Mouse (Mus musculus) forebrain, postnatal 0 days (tissue): ENCODE measurements around the gene Wfdc6b. TPM values are rescaled to one million over a fixed set of nuclear protein-coding genes. Genes with fewer than 3 reads are reported as not detected.
A peak's percentile ranks its signal among the peaks of the same experiment; 100 is the strongest.

Source experiments
- ATAC-seq: fragments of 200-750 bp; cut with Nextera tagmentation; 2 replicates; pipeline ENCODE4 v1.8.0; 2017; ENCODE audit warnings: mild to moderate bottlenecking, moderate library complexity
- DNase-seq: peaks from one replicate; pipeline ENCODE4 v3.0.0-alpha.2; 2015
- H3K27ac ChIP-seq: fragments of 300-500 bp; sonication (generic); 2 replicates; pipeline ENCODE4 v1.5.1; 2014; ENCODE audit warnings: low read depth, mild to moderate bottlenecking, antibody characterized with exemption, low read length, moderate library complexity, mixed read lengths
- H3K27me3 ChIP-seq: fragments of 300-500 bp; sonication (generic); 2 replicates; pipeline ENCODE4 v1.6.1; 2014; ENCODE audit warnings: mild to moderate bottlenecking, low read length, mixed read lengths; ENCODE audit not compliant: insufficient read depth
- H3K36me3 ChIP-seq: fragments of 300-500 bp; sonication (generic); 2 replicates; pipeline ENCODE4 v1.6.1; 2014; ENCODE audit warnings: mild to moderate bottlenecking, moderate library complexity; ENCODE audit not compliant: insufficient read depth
- H3K4me1 ChIP-seq: fragments of 300-500 bp; sonication (generic); 2 replicates; pipeline ENCODE4 v1.6.1; 2014; ENCODE audit warnings: antibody characterized with exemption; ENCODE audit not compliant: insufficient read depth
- H3K4me2 ChIP-seq: fragments of 300-500 bp; sonication (generic); 2 replicates; pipeline ENCODE4 v1.6.1; 2014; ENCODE audit warnings: low read depth, mild to moderate bottlenecking, moderate library complexity
- H3K4me3 ChIP-seq: fragments of 300-500 bp; sonication (generic); 2 replicates; pipeline ENCODE4 v1.5.1; 2014; ENCODE audit warnings: low read depth, low read length, mixed read lengths
- H3K9ac ChIP-seq: fragments of 300-500 bp; sonication (generic); 2 replicates; pipeline ENCODE4 v1.6.1; 2014; ENCODE audit warnings: mild to moderate bottlenecking
- H3K9me3 ChIP-seq: fragments of 300-500 bp; sonication (generic); 2 replicates; pipeline ENCODE4 v1.6.1; 2016; ENCODE audit warnings: low read length
- CTCF ChIP-seq: sonication (generic); IDR thresholded peaks from 2 replicates; pipeline ENCODE4 v1.5.1; 2016; ENCODE audit warnings: antibody characterized with exemption, control low read depth, low read depth
- WGBS: fragments of 180-500 bp; shearing (Covaris S2); extraction: QIAGEN DNeasy Blood & Tissue Kit; methylation state at CpG from one replicate; pipeline ENCODE4 v1.1.7; 2014; 5-methylcytosine and 5-hydroxymethylcytosine counted together
- polyA plus RNA-seq: library from polyadenylated mRNA; unstranded; fragments of >200 nt; fragmentation: Nextera tagmentation; extraction: Ambion mirVana; gene quantifications from 2 replicates; pipeline ENCODE4 v1.2.1, GENCODE M21; 2015
- total RNA-seq: library from RNA; depleted of rRNA; stranded (reverse); fragments of >200 nt; gene quantifications from 2 replicates; pipeline ENCODE4 v1.2.3, GENCODE M21; 2014; rRNA removed

Wfdc6b gene
- total and polyA plus RNA-seq, 2 experiments from 2014 or later: not detected

DNA sequence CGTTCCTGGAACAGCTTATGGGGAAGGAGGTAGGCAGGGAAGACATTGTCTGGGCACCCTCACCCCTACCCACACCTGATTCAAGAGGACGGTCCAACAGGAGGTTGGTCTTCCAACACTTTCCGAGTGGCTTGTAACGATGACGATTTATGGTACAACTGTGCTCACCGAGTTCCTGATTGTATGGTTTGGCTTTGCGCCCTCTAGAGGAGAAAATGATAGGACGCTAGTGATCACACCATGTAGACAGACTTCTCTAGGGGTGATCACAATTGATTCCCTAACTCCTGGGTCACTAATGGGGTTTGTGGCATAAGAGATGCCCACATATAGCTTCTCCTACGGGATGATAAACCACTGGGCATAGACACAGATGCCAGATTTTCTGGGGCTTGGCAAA, 21.9 kb downstream of the Wfdc6b start:
- Histone ChIP-seq H3K27me3 (no peaks in the 10 kb centered on the region), H3K9ac (no peak overlapping the region), H3K4me3 (no peak overlapping the region), H3K36me3 (no peaks in the 10 kb centered on the region), H3K4me2 (no peak overlapping the region), H3K4me1 (no peaks in the 10 kb centered on the region), H3K27ac (no peak overlapping the region), H3K9me3 (no peaks in the 10 kb centered on the region)
- TF ChIP-seq CTCF: no peak
- DNase-seq (no peak), ATAC-seq (no peak)
- WGBS: 82% methylated on average over 9 of the region's 9 CpGs

DNA sequence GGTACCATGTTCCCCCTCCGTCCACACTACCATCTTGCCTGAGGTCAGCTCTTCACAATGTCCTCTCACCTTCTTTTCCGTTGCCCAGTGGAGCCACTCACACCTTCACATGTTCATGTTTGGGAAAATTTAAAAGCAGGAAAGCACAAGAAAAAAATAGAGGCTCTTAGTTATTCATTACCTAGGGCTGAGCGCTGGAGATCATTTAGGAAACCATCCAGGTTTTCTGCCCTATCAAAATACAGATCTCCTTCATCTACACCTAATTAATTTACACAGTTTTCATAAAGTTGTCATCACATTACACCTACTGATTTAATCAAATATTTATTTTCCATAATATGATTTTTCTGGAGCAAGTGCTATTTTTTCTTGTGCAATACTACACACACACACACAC, 25.4 kb downstream of the Wfdc6b start, which contains the start of gene Wfdc16:
TSS of gene Wfdc16 (minus strand) at position 101 of the 400 bp plus-strand sequence.
- Histone ChIP-seq H3K4me3 (no peak within 1 kb of the TSS), H3K36me3 (no peaks in the 10 kb centered on the region), H3K27me3 (no peaks in the 10 kb centered on the region), H3K4me2 (no peak within 1 kb of the TSS), H3K9me3 (no peaks in the 10 kb centered on the region), H3K9ac (no peak within 1 kb of the TSS), H3K27ac (no peak within 1 kb of the TSS), H3K4me1 (no peaks in the 10 kb centered on the region)
- TF ChIP-seq CTCF: no peak
- ATAC-seq: no peak
- WGBS: 84% methylated on average over 3 of the region's 3 CpGs
- no peak for DNase-seq

DNA sequence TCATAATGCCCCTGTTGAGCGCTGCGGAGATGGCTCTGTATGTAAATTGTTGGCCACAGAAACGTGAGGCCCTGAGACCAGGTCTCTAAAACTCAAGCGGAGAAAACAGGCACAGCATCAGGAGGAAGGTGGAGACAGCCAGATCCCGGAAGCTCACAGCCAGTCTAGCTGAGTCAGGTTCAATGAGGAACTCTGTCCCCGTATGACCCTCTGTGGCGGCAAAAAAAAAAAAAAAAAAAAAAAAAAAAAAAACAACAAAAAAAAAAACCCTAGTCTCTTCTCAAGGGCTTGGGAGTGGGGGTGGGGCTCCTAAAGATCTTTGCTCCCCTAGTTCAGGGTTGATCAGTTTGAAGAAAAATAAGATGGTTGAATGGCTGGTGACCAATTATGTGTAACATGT, 27.8 kb downstream of the Wfdc6b start:
- no peak overlapping the region for H3K9ac ChIP-seq
- DNase-seq (no peak), ATAC-seq (no peak)
- H3K4me3 ChIP-seq: no peak overlapping the region
- no peak overlapping the region for H3K4me2 ChIP-seq
- no peaks in the 10 kb centered on the region for H3K27me3 ChIP-seq
- 64% methylated on average over 7 of the region's 7 CpGs for WGBS
- no peak overlapping the region for H3K27ac ChIP-seq
- no peaks in the 10 kb centered on the region for H3K9me3 ChIP-seq
- H3K36me3 ChIP-seq: no peaks in the 10 kb centered on the region
- no peak for TF ChIP-seq CTCF
- H3K4me1 ChIP-seq: no peaks in the 10 kb centered on the region

DNA sequence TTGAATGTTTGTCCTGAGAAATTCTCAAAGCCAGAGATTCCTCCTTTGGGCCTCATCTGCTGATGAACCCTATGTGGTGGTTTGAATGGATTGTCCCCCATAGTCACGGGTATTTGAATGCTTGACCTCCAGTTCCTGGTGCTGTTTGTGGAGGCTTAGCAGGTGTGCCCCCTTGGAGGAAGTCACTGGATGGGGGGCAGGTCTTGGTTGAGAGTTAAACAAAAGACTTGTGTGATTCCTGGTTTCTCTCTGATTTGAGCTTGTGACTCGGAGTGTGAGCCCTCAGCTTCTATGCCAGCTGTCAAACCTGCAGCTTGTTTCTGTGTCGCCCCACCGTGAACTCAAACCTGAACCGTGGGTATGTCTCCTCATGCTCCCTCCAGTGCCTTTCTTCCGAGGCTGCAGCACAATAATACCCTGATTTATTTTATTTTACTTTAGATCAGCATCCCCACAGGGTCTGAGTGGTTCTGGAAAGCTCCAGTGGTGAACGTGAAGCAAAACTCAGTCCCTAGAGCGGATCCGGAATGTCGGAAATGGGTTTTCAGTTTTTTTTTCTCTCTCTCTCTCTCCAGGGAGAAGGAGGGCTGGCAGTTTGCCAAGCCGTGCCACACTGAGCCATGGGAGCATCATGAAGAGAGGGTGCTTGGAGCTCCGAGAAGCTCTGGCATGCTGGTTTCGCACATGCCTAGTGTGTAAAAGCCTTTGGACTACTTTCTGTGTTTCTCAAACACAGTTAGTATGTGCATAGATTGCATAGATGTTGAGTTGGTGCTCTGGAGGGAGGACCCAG, 28.8 kb downstream of the Wfdc6b start:
- no peaks in the 10 kb centered on the region for H3K36me3 ChIP-seq
- WGBS: 55% methylated on average over 13 of the region's 13 CpGs
- H3K9ac ChIP-seq: no peak overlapping the region
- ATAC-seq (no peak), DNase-seq (peak; percentile 36)
- H3K4me2 ChIP-seq: no peak overlapping the region
- no peaks in the 10 kb centered on the region for H3K4me1 ChIP-seq
- TF ChIP-seq CTCF: no peak
- no peaks in the 10 kb centered on the region for H3K27me3 ChIP-seq
- H3K9me3 ChIP-seq: no peaks in the 10 kb centered on the region
- H3K4me3 ChIP-seq: no peak overlapping the region
- H3K27ac ChIP-seq: no peak overlapping the region

DNA sequence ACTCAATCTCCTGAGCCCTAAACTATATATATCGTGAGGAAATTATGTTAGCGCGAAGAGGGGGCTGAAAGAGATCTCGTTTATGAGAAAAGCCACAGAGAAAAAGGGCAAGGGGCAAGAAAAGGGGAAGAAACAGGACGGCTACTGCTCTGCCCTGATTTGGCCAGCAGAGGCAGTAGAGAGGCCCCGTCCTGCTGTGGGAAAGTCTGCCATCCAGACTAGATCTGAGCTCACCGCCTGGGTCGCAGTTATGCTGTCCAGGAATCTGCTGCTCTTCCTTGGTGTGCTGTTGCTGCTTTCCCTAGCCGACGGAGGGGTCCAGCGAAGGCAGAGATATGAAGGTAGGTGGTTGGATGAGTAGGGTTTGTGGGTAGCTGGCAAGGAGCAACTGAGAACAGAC, 42.5 kb downstream of the Wfdc6b start, which contains the start of gene Wfdc10:
TSS of gene Wfdc10 (plus strand) at position 189 of the 400 bp plus-strand sequence.
- WGBS: 20% methylated on average over 11 of the region's 11 CpGs
- DNase-seq (peak; percentile 42), ATAC-seq (no peak)
- Histone ChIP-seq H3K27ac (no peak within 1 kb of the TSS), H3K36me3 (no peaks in the 10 kb centered on the region), H3K4me3 (no peak within 1 kb of the TSS), H3K4me2 (no peak within 1 kb of the TSS), H3K9ac (no peak within 1 kb of the TSS), H3K9me3 (no peaks in the 10 kb centered on the region), H3K4me1 (no peaks in the 10 kb centered on the region), H3K27me3 (no peaks in the 10 kb centered on the region)
- peak; percentile 77 for TF ChIP-seq CTCF

DNA sequence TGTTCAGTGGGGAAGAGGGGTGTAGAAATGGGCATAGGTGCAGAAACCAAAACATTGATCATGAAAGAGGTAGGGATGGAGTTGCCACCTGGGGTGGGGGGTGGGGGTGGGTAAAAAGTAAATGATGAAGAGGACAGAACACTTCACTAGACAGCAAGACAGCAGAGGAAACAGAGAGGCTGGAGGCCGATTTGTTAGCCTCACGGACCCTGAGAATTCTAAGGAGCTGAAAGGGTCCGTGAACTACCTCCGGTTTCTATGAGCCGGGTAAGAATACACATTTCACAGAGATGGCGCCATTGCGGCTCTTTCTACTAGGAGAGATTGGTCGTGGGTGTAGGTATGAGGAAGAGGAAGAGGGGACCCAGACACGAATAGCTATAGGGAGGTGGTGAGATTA, 43.2 kb downstream of the Wfdc6b start, which contains the start of gene Wfdc9:
TSS of gene Wfdc9 (minus strand) at position 101 of the 400 bp plus-strand sequence.
- 79% methylated on average over 9 of the region's 9 CpGs for WGBS

DNA sequence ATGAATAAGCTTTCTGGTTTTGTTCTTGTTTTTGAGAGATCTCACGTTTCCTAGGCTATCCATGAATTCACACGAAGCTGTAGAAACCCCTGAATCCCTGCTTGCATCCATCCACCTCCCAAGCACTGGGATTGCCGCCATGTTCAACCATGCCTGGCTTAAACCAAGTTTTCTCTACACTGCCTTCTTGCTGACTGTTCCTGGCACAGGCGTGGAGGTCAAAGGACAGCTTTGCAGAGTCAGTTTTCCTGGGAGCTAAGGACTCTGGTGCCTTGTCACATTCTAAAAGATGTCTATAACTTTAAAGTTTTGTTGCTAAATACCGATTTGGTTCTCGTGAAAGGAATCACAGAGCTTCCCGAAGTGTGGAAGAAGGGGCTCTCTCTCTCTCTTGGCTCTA, 51.5 kb downstream of the Wfdc6b start:
- no peaks in the 10 kb centered on the region for H3K4me1 ChIP-seq
- H3K9ac ChIP-seq: no peak overlapping the region
- H3K4me2 ChIP-seq: no peak overlapping the region
- no peak for DNase-seq
- no peaks in the 10 kb centered on the region for H3K36me3 ChIP-seq
- no peak overlapping the region for H3K27ac ChIP-seq
- H3K4me3 ChIP-seq: no peak overlapping the region
- no peaks in the 10 kb centered on the region for H3K9me3 ChIP-seq
- 82% methylated on average over 7 of the region's 7 CpGs for WGBS
- no peak for ATAC-seq
- no peaks in the 10 kb centered on the region for H3K27me3 ChIP-seq
- no peak for TF ChIP-seq CTCF

More for the DNA sequence above, 43.2 kb downstream of the Wfdc6b start, which contains the start of gene Wfdc9:
- H3K4me2 ChIP-seq: no peak within 1 kb of the TSS
- H3K9me3 ChIP-seq: no peaks in the 10 kb centered on the region
- no peaks in the 10 kb centered on the region for H3K36me3 ChIP-seq
- no peaks in the 10 kb centered on the region for H3K4me1 ChIP-seq
- H3K9ac ChIP-seq: no peak within 1 kb of the TSS
- ATAC-seq (no peak), DNase-seq (no peak)
- H3K4me3 ChIP-seq: no peak within 1 kb of the TSS
- H3K27me3 ChIP-seq: no peaks in the 10 kb centered on the region
- no peak within 1 kb of the TSS for H3K27ac ChIP-seq
- no peak for TF ChIP-seq CTCF

Other genes with a start within 250 kb of the Wfdc6b start
Only the 30 nearest of the 33 such genes appear.
- gene Rbpjl, start 210.4 kb upstream of the Wfdc6b start, total RNA-seq: 0.46 TPM in 1 of 2 replicates, not detected in the other
- gene Rbpjl, start 210.4 kb upstream of the Wfdc6b start, polyA plus RNA-seq: 0.17 and 0.33 TPM in 2 replicates
- gene Matn4, start 208.4 kb upstream of the Wfdc6b start, total RNA-seq: 6.2 and 6.3 TPM in 2 replicates
- 3.3 and 7.1 TPM in 2 replicates for gene Matn4, start 208.4 kb upstream of the Wfdc6b start, polyA plus RNA-seq
- 11.8 and 14.0 TPM in 2 replicates for gene Sdc4, start 169.6 kb upstream of the Wfdc6b start, total RNA-seq
- 8.0 and 16.5 TPM in 2 replicates for gene Sdc4, start 169.6 kb upstream of the Wfdc6b start, polyA plus RNA-seq
- 88.0 and 167 TPM in 2 replicates for gene Sys1, start 156.6 kb upstream of the Wfdc6b start, total RNA-seq
- 105 and 110 TPM in 2 replicates for gene Sys1, start 156.6 kb upstream of the Wfdc6b start, polyA plus RNA-seq
- 3.6 and 10.5 TPM in 2 replicates for gene Gm20458, start 152.6 kb upstream of the Wfdc6b start, total RNA-seq
- 10.0 and 10.7 TPM in 2 replicates for gene Gm20458, start 152.6 kb upstream of the Wfdc6b start, polyA plus RNA-seq
- gene Trp53tg5, start 139.8 kb upstream of the Wfdc6b start, total RNA-seq: not detected in 2 replicates
- gene Trp53tg5, start 139.8 kb upstream of the Wfdc6b start, polyA plus RNA-seq: not detected in 2 replicates
- 21.7 and 23.9 TPM in 2 replicates for gene Dbndd2, start 127.4 kb upstream of the Wfdc6b start, total RNA-seq
- 10.9 and 17.6 TPM in 2 replicates for gene Dbndd2, start 127.4 kb upstream of the Wfdc6b start, polyA plus RNA-seq
- 47.6 and 77.6 TPM in 2 replicates for gene Pigt, start 116.0 kb upstream of the Wfdc6b start, total RNA-seq
- 91.0 and 93.8 TPM in 2 replicates for gene Pigt, start 116.0 kb upstream of the Wfdc6b start, polyA plus RNA-seq
- gene Wfdc2, start 51.1 kb upstream of the Wfdc6b start, total RNA-seq: 1.5 and 6.1 TPM in 2 replicates
- 4.3 and 7.3 TPM in 2 replicates for gene Wfdc2, start 51.1 kb upstream of the Wfdc6b start, polyA plus RNA-seq
- not detected in 2 replicates for gene Spint3, start 40.1 kb upstream of the Wfdc6b start, total RNA-seq
- gene Spint3, start 40.1 kb upstream of the Wfdc6b start, polyA plus RNA-seq: not detected in 2 replicates
- gene Wfdc6a, start 28.1 kb upstream of the Wfdc6b start, total RNA-seq: not detected in 2 replicates
- 0.33 TPM in 1 of 2 replicates, not detected in the other for gene Wfdc6a, start 28.1 kb upstream of the Wfdc6b start, polyA plus RNA-seq
- gene Eppin, start 19.9 kb upstream of the Wfdc6b start, total RNA-seq: not detected in 2 replicates
- 0.19 TPM in 1 of 2 replicates, not detected in the other for gene Eppin, start 19.9 kb upstream of the Wfdc6b start, polyA plus RNA-seq
- not detected in 2 replicates for gene Wfdc8, start 104 bp downstream of the Wfdc6b start, total RNA-seq
- not detected in 2 replicates for gene Wfdc8, start 104 bp downstream of the Wfdc6b start, polyA plus RNA-seq
- not detected in 2 replicates for gene Wfdc16, start 25.3 kb downstream of the Wfdc6b start, total RNA-seq
- not detected in 2 replicates for gene Wfdc16, start 25.3 kb downstream of the Wfdc6b start, polyA plus RNA-seq
- not detected in 2 replicates for gene Wfdc10, start 42.5 kb downstream of the Wfdc6b start, total RNA-seq
- not detected in 2 replicates for gene Wfdc10, start 42.5 kb downstream of the Wfdc6b start, polyA plus RNA-seq
- not detected in 2 replicates for gene Wfdc9, start 43.1 kb downstream of the Wfdc6b start, total RNA-seq
- gene Wfdc9, start 43.1 kb downstream of the Wfdc6b start, polyA plus RNA-seq: not detected in 2 replicates
- gene Wfdc11, start 60.6 kb downstream of the Wfdc6b start, total RNA-seq: not detected in 2 replicates
- gene Wfdc11, start 60.6 kb downstream of the Wfdc6b start, polyA plus RNA-seq: not detected in 2 replicates
- gene Wfdc13, start 71.6 kb downstream of the Wfdc6b start, total RNA-seq: not detected in 2 replicates
- not detected in 2 replicates for gene Wfdc13, start 71.6 kb downstream of the Wfdc6b start, polyA plus RNA-seq
- not detected in 2 replicates for gene Spint4, start 85.0 kb downstream of the Wfdc6b start, total RNA-seq
- not detected in 2 replicates for gene Spint4, start 85.0 kb downstream of the Wfdc6b start, polyA plus RNA-seq
- not detected in 2 replicates for gene Spint5, start 101.8 kb downstream of the Wfdc6b start, total RNA-seq
- not detected in 2 replicates for gene Spint5, start 101.8 kb downstream of the Wfdc6b start, polyA plus RNA-seq
- gene Wfdc3, start 132.4 kb downstream of the Wfdc6b start, total RNA-seq: 0.54 and 0.81 TPM in 2 replicates
- 0.89 and 1.1 TPM in 2 replicates for gene Wfdc3, start 132.4 kb downstream of the Wfdc6b start, polyA plus RNA-seq
- gene Dnttip1, start 132.5 kb downstream of the Wfdc6b start, total RNA-seq: 23.2 and 26.1 TPM in 2 replicates
- 52.3 and 60.1 TPM in 2 replicates for gene Dnttip1, start 132.5 kb downstream of the Wfdc6b start, polyA plus RNA-seq
- gene Ube2c, start 156.4 kb downstream of the Wfdc6b start, total RNA-seq: 24.9 and 29.2 TPM in 2 replicates
- gene Ube2c, start 156.4 kb downstream of the Wfdc6b start, polyA plus RNA-seq: 30.9 and 38.4 TPM in 2 replicates
- 0.38 and 2.9 TPM in 2 replicates for gene Tnnc2, start 166.4 kb downstream of the Wfdc6b start, total RNA-seq
- gene Tnnc2, start 166.4 kb downstream of the Wfdc6b start, polyA plus RNA-seq: 0.50 and 0.63 TPM in 2 replicates
- 72.0 and 77.5 TPM in 2 replicates for gene Snx21, start 172.3 kb downstream of the Wfdc6b start, total RNA-seq
- 48.5 and 50.2 TPM in 2 replicates for gene Snx21, start 172.3 kb downstream of the Wfdc6b start, polyA plus RNA-seq
- 17.4 and 23.0 TPM in 2 replicates for gene Acot8, start 191.4 kb downstream of the Wfdc6b start, total RNA-seq
- 13.7 and 17.1 TPM in 2 replicates for gene Acot8, start 191.4 kb downstream of the Wfdc6b start, polyA plus RNA-seq
- gene Zswim3, start 191.6 kb downstream of the Wfdc6b start, total RNA-seq: 5.5 and 6.7 TPM in 2 replicates
- gene Zswim3, start 191.6 kb downstream of the Wfdc6b start, polyA plus RNA-seq: 2.6 and 5.2 TPM in 2 replicates
- 11.2 and 18.6 TPM in 2 replicates for gene Zswim1, start 209.2 kb downstream of the Wfdc6b start, total RNA-seq
- gene Zswim1, start 209.2 kb downstream of the Wfdc6b start, polyA plus RNA-seq: 27.5 and 32.6 TPM in 2 replicates
- 0.62 and 1.00 TPM in 2 replicates for gene Spata25, start 215.0 kb downstream of the Wfdc6b start, total RNA-seq
- not detected in 2 replicates for gene Spata25, start 215.0 kb downstream of the Wfdc6b start, polyA plus RNA-seq
- gene Ctsa, start 219.4 kb downstream of the Wfdc6b start, total RNA-seq: 86.2 and 93.8 TPM in 2 replicates
- gene Ctsa, start 219.4 kb downstream of the Wfdc6b start, polyA plus RNA-seq: 83.5 and 95.3 TPM in 2 replicates